Mouse (Mus musculus) E14TG2a.4 (cell line): ENCODE data around the gene Oas2.

Experiments
- H3K27me3 ChIP-seq: 2 replicates; pipeline ENCODE4 v1.6.1; 2014; ENCODE audit warnings: low read length, control low read depth; ENCODE audit not compliant: insufficient read depth
- H3K36me3 ChIP-seq: 2 replicates; pipeline ENCODE4 v1.6.1; 2014; ENCODE audit warnings: low read length, control low read depth; ENCODE audit not compliant: insufficient read depth
- H3K4me1 ChIP-seq: replicated peaks from 2 replicates; pipeline ENCODE4 v1.6.1; 2014; ENCODE audit warnings: low read depth, low read length, control low read depth
- H3K4me3 ChIP-seq: replicated peaks from 2 replicates; pipeline ENCODE4 v1.5.1; 2014; ENCODE audit warnings: mild to moderate bottlenecking, low read length
- H3K9me3 ChIP-seq: 2 replicates; pipeline ENCODE4 v1.6.1; 2014; ENCODE audit warnings: low read length, control low read depth
- CTCF ChIP-seq: conservative IDR thresholded peaks from 2 replicates; pipeline ENCODE4 v1.5.1; 2014; ENCODE audit warnings: low read length
- NANOG ChIP-seq: IDR thresholded peaks from 2 replicates; pipeline ENCODE4 v1.6.1; 2014; ENCODE audit warnings: borderline replicate concordance, low read length, mixed read lengths
- POU5F1 ChIP-seq: IDR thresholded peaks from 2 replicates; pipeline ENCODE4 v1.6.1; 2014; ENCODE audit warnings: low read length, borderline replicate concordance

Gene Oas2

DNA sequence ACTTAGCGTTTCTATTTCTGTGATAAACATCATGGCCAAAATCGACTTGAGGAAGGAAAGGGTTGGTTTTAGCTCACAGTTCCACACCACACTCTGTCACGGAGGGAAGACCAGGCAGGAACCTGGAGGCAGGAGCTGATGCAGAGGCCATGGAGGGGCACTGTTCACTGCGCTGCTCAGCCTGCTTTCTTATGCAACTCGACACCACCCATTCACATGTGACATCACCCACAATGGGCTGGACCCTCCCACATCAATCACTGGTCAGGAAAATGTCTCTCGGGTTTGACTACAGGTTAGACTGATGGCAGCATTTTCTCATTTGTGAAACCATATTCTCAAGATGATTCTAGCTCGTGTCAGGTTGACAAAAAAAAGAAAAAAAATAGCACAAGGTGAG, 28.6 kb downstream of the Oas2 start:
- no peak for TF ChIP-seq POU5F1
- TF ChIP-seq NANOG = no peak
- TF ChIP-seq CTCF = no peak
- no peaks in the 10 kb centered on the region for H3K36me3 ChIP-seq
- H3K9me3 ChIP-seq = peaks cover 10% of the 10 kb centered on the region
- H3K4me3 ChIP-seq = no peak overlapping the region
- peaks cover 63% of the 10 kb centered on the region for H3K4me1 ChIP-seq
- peaks cover 4% of the 10 kb centered on the region; the same call in 1 of the 2 replicates for H3K27me3 ChIP-seq

DNA sequence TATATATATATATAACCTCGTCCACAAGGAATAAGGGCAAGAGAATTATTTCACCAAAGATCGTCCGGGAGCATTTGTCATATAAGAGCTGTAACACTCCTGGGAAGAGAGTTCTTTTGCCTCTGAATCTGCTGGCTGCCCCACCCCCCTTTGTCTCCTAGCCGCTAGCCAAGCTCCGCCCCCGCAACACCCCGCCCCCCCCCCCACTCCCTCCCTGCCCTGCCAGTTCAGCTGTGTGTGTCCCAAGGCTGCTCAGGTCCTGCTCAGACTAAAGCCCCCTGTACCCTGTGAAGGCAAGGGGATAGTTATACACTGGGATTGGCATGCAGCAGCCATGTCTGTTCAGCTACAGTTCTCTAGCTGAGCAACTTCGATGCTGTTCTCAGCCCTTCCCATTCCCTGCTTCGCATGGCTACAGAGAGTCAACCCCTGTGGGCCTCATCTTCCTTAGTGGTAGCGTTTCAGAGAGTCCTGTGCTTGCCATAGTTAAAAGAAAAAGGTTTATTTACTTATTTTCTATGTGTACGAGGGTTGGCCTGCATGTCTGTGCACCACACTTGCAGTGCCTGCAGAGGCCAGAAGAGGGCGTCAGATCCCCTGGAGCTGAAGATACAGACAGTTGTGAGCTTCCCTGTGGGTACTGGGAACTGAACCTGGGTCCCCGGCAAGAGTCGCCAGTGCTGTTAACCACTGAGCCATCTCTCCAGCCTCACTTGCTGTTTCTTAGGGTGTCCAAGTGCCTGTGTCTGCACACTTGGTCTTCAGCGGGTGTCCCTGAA, 30.9 kb downstream of the Oas2 start:
- no peaks in the 10 kb centered on the region for H3K36me3 ChIP-seq
- no peak overlapping the region for H3K4me3 ChIP-seq
- peaks cover 54% of the 10 kb centered on the region for H3K4me1 ChIP-seq
- TF ChIP-seq CTCF (peak; percentile 74), NANOG (no peak), POU5F1 (no peak)
- H3K9me3 ChIP-seq = peaks cover 10% of the 10 kb centered on the region
- H3K27me3 ChIP-seq = peaks cover 17% of the 10 kb centered on the region

DNA sequence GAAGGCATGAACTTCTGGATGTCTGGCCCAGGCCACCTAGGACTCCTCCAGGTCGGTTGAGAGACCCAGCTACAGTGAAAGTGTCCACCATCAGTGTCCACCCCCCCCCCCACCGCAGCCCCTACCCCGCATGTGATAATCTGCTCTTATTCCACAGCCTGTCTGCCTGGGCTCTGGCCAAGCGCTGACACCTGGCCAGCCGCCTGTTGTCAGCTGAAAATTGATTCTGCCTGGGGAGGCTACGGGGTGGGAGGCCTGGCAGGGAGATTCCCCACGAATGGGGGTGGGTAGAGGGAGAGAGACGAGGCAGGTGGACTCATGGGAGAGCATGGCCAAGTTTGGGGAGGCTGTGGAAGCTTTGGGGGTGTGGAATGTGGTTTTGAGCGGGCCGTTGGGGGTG, 32.5 kb downstream of the Oas2 start:
- Histone ChIP-seq H3K27me3 (peaks cover 32% of the 10 kb centered on the region), H3K9me3 (peaks cover 10% of the 10 kb centered on the region), H3K36me3 (no peaks in the 10 kb centered on the region), H3K4me1 (peaks cover 56% of the 10 kb centered on the region), H3K4me3 (no peak overlapping the region)
- TF ChIP-seq POU5F1 (no peak), NANOG (no peak), CTCF (no peak)

DNA sequence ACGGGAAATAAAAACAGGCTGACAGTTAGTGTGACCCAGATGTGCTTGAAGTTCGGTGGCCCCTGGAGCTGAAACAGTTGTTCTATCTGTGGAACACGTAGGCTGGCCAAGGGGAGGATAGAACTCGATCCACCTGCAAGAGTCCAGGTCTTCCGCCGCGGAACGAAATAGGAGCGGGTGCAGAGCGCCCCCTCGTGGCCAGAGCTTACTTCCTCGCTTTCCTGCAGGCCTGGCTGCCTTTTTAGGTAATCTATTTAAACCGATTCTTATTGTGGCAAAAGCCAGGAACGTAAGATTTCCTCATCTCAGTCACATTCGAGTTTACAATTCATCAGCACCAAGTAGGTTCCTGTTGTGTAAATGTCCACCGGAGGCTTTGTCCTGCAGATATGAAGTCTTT, 35.3 kb downstream of the Oas2 start:
- H3K9me3 ChIP-seq = peaks cover 3% of the 10 kb centered on the region
- no peak overlapping the region for H3K4me3 ChIP-seq
- TF ChIP-seq NANOG (no peak), CTCF (peak; percentile 81)
- peaks cover 60% of the 10 kb centered on the region for H3K27me3 ChIP-seq
- H3K4me1 ChIP-seq = peaks cover 57% of the 10 kb centered on the region
- no peaks in the 10 kb centered on the region for H3K36me3 ChIP-seq

DNA sequence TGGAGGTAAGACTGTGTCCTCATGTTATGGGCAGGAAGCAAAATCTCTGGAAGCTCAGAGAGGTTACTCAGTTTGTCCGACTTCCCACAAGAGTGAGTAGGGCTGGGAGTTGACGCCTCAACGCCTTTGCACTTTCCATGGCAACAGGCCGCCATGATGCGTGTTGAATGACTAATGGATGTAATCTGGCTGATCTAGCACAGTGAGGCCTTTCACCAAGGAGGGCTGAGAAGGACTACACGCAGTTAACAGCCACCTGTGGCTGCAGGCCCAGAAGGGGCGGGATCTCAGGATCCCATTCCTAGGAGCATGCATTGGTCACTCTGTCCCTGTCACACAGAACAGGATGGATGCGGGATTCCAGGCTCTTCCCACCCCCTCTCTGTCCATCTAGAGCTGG, 36.9 kb downstream of the Oas2 start:
- Histone ChIP-seq H3K4me3 (no peak overlapping the region), H3K4me1 (peaks cover 53% of the 10 kb centered on the region), H3K9me3 (no peaks in the 10 kb centered on the region), H3K27me3 (peaks cover 72% of the 10 kb centered on the region), H3K36me3 (no peaks in the 10 kb centered on the region)
- TF ChIP-seq NANOG = no peak
- no peak for TF ChIP-seq CTCF
- no peak for TF ChIP-seq POU5F1

DNA sequence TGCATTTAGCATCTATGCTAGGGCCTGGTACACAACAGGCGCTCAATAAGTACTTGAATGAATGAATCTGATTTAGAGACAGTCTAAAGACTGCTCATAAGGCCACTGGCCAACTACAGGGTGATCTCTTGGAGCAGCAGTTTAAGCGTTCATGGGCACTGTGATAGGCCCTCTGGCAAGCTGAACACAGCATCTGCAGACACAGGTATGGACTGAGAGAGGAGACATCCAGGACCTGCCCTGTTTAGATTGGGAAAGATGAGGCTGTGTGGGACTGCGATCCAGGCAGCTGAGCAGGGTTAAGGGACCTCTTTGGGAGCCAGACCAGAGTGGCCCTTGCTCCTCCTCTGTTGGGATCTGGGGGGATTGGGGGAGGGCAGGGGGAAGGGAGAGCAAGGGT, 37.8 kb downstream of the Oas2 start, which contains the start of gene Dtx1:
Gene Dtx1 (minus strand): TSS at position 101 of the 400 bp plus-strand sequence.
- H3K4me1 ChIP-seq = peaks cover 56% of the 10 kb centered on the region
- no peaks in the 10 kb centered on the region for H3K36me3 ChIP-seq
- TF ChIP-seq CTCF = no peak
- TF ChIP-seq NANOG = no peak
- no peak for TF ChIP-seq POU5F1
- H3K27me3 ChIP-seq = peaks cover 72% of the 10 kb centered on the region
- peak within 1 kb of the TSS; percentile 76 for H3K4me3 ChIP-seq
- no peaks in the 10 kb centered on the region for H3K9me3 ChIP-seq

DNA sequence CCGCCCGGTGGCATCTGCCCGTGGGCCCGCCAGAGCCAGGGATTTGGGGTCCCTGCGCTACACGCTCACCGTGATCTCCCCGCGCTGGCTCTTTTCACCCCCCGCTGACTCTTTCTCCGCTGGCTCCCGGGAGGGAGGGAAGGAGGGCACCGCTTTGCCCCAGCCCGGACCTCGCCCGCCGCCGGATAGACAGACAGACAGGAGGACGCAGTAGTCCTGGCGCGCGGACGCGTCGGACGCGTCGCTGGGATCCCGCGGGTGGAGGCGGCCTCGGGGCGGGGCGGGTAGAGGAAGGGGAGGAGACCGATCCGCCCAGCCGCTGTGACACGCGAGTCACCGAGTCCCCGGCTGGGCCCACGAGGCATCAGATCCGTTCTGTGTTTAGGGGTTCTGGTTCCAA, 38.2 kb downstream of the Oas2 start:
- TF ChIP-seq CTCF (no peak), NANOG (no peak), POU5F1 (no peak)
- Histone ChIP-seq H3K27me3 (peaks cover 72% of the 10 kb centered on the region), H3K36me3 (no peaks in the 10 kb centered on the region), H3K4me3 (peak overlapping the region; percentile 76), H3K9me3 (no peaks in the 10 kb centered on the region), H3K4me1 (peaks cover 57% of the 10 kb centered on the region)

DNA sequence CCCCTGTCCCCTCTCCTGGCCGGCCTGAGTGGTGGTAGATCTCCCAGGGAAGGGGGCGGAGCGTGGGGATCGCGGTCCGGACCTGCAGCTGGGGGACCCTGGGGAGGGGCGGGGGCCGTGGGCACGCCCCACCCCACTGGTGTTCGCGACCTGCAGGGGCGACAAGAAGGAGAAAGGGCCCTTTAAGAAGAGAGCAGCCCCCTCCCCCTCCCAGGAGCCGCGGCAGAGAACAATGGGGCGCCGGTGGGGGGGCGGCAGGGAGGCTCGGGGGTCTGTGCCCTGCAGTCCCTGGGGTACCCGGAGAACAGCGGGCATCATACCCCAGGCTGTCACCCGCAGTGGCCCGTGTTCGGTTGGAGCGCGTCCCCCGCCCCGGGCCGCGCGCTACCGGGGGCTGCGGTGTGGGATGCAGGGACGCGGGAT, 38.8 kb downstream of the Oas2 start:
- Histone ChIP-seq H3K4me3 (peak overlapping the region; percentile 76), H3K9me3 (no peaks in the 10 kb centered on the region), H3K27me3 (peaks cover 67% of the 10 kb centered on the region), H3K4me1 (peaks cover 62% of the 10 kb centered on the region), H3K36me3 (no peaks in the 10 kb centered on the region)
- TF ChIP-seq NANOG (no peak), POU5F1 (no peak), CTCF (no peak)
